Mouse (Mus musculus) cerebellum, adult 2 months (tissue): ENCODE results near the gene Dgka.

Experiments
- CTCF ChIP-seq: fragments of 200-500 bp; IDR thresholded peaks from 2 replicates; pipeline ENCODE4 v1.5.1; 2011; ENCODE audit warnings: low read depth, mild to moderate bottlenecking, control low read depth, low read length, moderate library complexity, borderline replicate concordance; ENCODE audit not compliant: insufficient read depth
- POLR2A ChIP-seq: fragments of 200-500 bp; IDR thresholded peaks from 2 replicates; pipeline ENCODE4 v1.6.1; 2011; ENCODE audit warnings: low read length, control low read depth, borderline replicate concordance; ENCODE audit not compliant: insufficient read depth

DNA sequence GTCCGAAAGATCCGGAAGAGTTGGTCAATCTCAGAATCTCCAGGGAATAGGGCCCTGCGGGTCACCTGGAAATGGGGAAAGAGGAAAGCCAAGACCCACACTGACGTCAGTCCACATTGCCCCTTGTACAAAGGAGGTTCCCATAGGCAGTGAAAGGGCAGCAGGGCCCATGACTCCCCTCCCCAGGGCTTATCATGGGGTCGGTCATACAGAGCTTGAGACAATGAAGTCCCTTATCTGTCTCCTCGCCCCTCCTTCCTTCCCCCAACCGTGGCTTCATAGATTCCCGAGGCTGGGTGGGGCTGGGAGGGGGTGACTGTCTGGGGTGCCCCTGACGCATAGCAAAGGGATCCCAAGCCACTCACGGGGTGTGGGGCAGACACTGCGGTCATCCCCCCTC is 45.0 kb downstream of the Dgka start:
- TF ChIP-seq CTCF, result no peak
- no peak for TF ChIP-seq POLR2A
